Mouse (Mus musculus) cortical plate, adult 2 months (tissue): ENCODE measurements at regions not wholly inside any gene's neighbourhood (a gene's known extent, or its start where the extent isn't known, plus 50 kb on each side); places are given as distances from the start of the nearest gene placed in this dataset.

ENCODE experiments used
- CTCF ChIP-seq: fragments of 200-500 bp; IDR thresholded peaks from 2 replicates; pipeline ENCODE4 v1.5.1; 2011; ENCODE audit warnings: mild to moderate bottlenecking, control low read depth, low read length; ENCODE audit not compliant: insufficient read depth; ENCODE audit errors: extremely low read depth
- POLR2A ChIP-seq: fragments of 200-500 bp; IDR thresholded peaks from 2 replicates; pipeline ENCODE4 v1.6.1; 2011; ENCODE audit warnings: mild to moderate bottlenecking, low read length, control low read depth; ENCODE audit not compliant: insufficient read depth; ENCODE audit errors: extremely low read depth

DNA sequence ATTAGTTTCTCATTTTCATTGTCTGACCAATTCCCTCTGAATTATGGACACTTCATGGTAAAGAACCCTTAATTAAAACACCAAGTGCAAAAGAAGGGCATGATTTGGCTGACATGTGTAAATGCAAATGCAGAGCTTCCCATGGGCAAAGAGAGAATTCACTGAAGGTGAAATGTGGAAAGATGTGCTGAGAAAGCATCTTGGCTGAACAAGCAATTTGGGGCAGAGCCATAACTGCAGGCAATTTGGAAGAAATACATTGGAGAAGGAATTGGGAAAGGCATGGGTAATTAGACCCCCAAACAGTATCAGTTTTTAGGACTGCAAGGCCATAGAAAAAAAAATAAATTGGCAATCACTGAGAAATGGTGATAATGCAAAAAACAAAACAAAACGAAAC is 153.3 kb upstream of the Arsj start:
- TF ChIP-seq CTCF (no peak), POLR2A (no peak)
